In the genomic region with DNA sequence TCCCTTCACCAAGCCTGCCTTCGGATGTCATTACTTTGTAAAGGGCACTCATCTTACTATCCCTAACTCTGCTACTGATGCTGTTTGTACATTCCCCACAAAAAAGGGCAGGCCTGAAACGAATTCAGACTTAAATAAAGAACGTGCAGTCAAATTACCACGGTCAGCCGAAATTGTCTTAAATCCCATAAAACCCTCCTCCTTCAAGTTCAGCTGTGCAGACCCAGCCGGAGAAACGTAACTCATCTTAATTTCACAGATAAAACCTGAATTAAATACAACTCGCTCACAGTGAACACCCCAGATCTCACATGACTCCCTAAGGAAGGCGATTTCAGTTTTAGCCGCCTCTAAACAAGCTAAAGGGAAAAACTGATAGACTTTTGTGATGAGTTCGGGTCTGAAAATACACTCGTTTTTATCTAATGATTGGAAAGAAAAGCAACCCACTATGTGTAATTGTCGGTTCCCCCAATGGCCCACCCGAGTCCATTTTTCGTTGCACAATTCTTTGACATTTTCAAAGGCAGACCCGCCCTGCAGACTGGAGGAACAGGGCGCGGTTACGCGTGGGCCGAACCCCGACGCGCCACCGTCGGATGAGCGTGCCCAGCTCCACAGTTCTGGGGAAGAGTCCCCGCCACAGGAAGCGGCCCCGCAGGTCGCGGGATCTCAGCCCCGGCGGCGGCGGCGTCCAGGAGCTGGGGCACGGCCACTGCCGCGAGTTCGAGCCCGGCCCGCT, we compare ENCODE assay signal across 8 mouse cellular contexts. TPM values are rescaled to one million over a fixed set of nuclear protein-coding genes. Genes with fewer than 3 reads are reported as not detected.
DNase-seq lines count a peak whose midpoint lies in the region; ATAC-seq and TF ChIP-seq lines count a peak whose summit lies in the region.

No protein-coding gene starts in this region.

- peak overlapping the region; percentile 93 for H3K4me3 ChIP-seq in lung, embryonic 14.5 days (ENCODE audit: low read depth, low read length)
- peak overlapping the region; percentile 86 for H3K4me3 ChIP-seq in embryonic facial prominence, embryonic 12.5 days
- peak overlapping the region; percentile 92 for H3K4me3 ChIP-seq in intestine, embryonic 14.5 days (ENCODE audit: low read depth, low read length)
- H3K4me3 ChIP-seq in midbrain, embryonic 14.5 days (replicated peaks; ENCODE audit: low read depth, low read length): peak overlapping the region; percentile 76

- TF ChIP-seq CTCF in lung, embryonic 14.5 days (IDR thresholded peaks at IDR 0.05; ENCODE audit: low read depth): no peak

- peak overlapping the region; percentile 94 for H3K27ac ChIP-seq in lung, embryonic 14.5 days (ENCODE audit: low read depth)
- H3K27ac ChIP-seq in embryonic facial prominence, embryonic 12.5 days: peak overlapping the region; percentile 91
- H3K27ac ChIP-seq in intestine, embryonic 14.5 days (ENCODE audit: low read depth): peak overlapping the region; percentile 86
- peak overlapping the region; percentile 83 for H3K27ac ChIP-seq in midbrain, embryonic 14.5 days (replicated peaks; ENCODE audit: low read depth, low read length)

- H3K9me3 ChIP-seq in lung, embryonic 14.5 days (ENCODE audit: low read depth, low read length): no peaks in the 10 kb centered on the region
- no peaks in the 10 kb centered on the region for H3K9me3 ChIP-seq in embryonic facial prominence, embryonic 12.5 days
- H3K9me3 ChIP-seq in intestine, embryonic 14.5 days (ENCODE audit: control insufficient read depth, low read length): no peaks in the 10 kb centered on the region
- H3K9me3 ChIP-seq in midbrain, embryonic 14.5 days (ENCODE audit: control insufficient read depth, low read length): no peaks in the 10 kb centered on the region

- H3K9ac ChIP-seq in lung, embryonic 14.5 days: peak overlapping the region; percentile 87
- peak overlapping the region; percentile 94 for H3K9ac ChIP-seq in embryonic facial prominence, embryonic 12.5 days
- H3K9ac ChIP-seq in intestine, embryonic 14.5 days (ENCODE audit: low read length): peak overlapping the region; percentile 90
- H3K9ac ChIP-seq in midbrain, embryonic 14.5 days (replicated peaks; ENCODE audit: low read length): peak overlapping the region; percentile 75

- WGBS in lung, embryonic 14.5 days: 1% methylated on average over 43 of the region's 43 CpGs
- 1% methylated on average over 43 of the region's 43 CpGs for WGBS in embryonic facial prominence, embryonic 12.5 days
- 1% methylated on average over 43 of the region's 43 CpGs for WGBS in intestine, embryonic 14.5 days
- WGBS in midbrain, embryonic 14.5 days: under 1% methylated on average over 43 of the region's 43 CpGs

- H3K4me2 ChIP-seq in lung, embryonic 14.5 days: peak overlapping the region; percentile 75
- H3K4me2 ChIP-seq in embryonic facial prominence, embryonic 12.5 days (replicated peaks): peak overlapping the region; percentile 54
- H3K4me2 ChIP-seq in intestine, embryonic 14.5 days (ENCODE audit: low read length): peak overlapping the region; percentile 85
- peak overlapping the region; percentile 58 for H3K4me2 ChIP-seq in midbrain, embryonic 14.5 days (ENCODE audit: low read length)

- ATAC-seq in lung, embryonic 14.5 days (ENCODE audit: insufficient read depth): peak; percentile 75
- peak; percentile 24; the same call in 1 of the 2 replicates for ATAC-seq in embryonic facial prominence, embryonic 12.5 days (ENCODE audit: insufficient number of reproducible peaks, insufficient read depth, low FRiP score, low TSS enrichment)
- peak; percentile 65 for ATAC-seq in intestine, embryonic 14.5 days (replicated peaks; ENCODE audit: low FRiP score, low TSS enrichment, low read depth)
- ATAC-seq in midbrain, embryonic 14.5 days (ENCODE audit: low FRiP score, low TSS enrichment): peak; percentile 70

- peaks cover 16% of the 10 kb centered on the region for H3K36me3 ChIP-seq in lung, embryonic 14.5 days (ENCODE audit: insufficient read depth)
- peaks cover 19% of the 10 kb centered on the region for H3K36me3 ChIP-seq in embryonic facial prominence, embryonic 12.5 days
- peaks cover 15% of the 10 kb centered on the region for H3K36me3 ChIP-seq in intestine, embryonic 14.5 days (ENCODE audit: control insufficient read depth, insufficient read depth, low read length)
- H3K36me3 ChIP-seq in midbrain, embryonic 14.5 days (ENCODE audit: control insufficient read depth, insufficient read depth, low read length): peaks cover 18% of the 10 kb centered on the region

- no peaks in the 10 kb centered on the region for H3K4me1 ChIP-seq in lung, embryonic 14.5 days (ENCODE audit: insufficient read depth)
- H3K4me1 ChIP-seq in embryonic facial prominence, embryonic 12.5 days: peaks cover 8% of the 10 kb centered on the region; the same call in 1 of the 2 replicates
- H3K4me1 ChIP-seq in intestine, embryonic 14.5 days (replicated peaks; ENCODE audit: control insufficient read depth, insufficient read depth, low read length): peaks cover 9% of the 10 kb centered on the region
- H3K4me1 ChIP-seq in midbrain, embryonic 14.5 days (ENCODE audit: control insufficient read depth, insufficient read depth, low read length): no peaks in the 10 kb centered on the region

- peak; percentile 5 for DNase-seq in lung, embryonic 14.5 days
- DNase-seq in lung, postnatal 4 days: no peak
- DNase-seq in intestine, embryonic 14.5 days (ENCODE audit: low spot score): no peak
- DNase-seq in midbrain, embryonic 14.5 days: no peak
- no peak for DNase-seq in adrenal gland, postnatal 14 days
- DNase-seq in cerebellum, adult 11-12 months: no peak
- DNase-seq in spleen, postnatal 4 days (ENCODE audit: low spot score in 2 of 2): no peak

- no peaks in the 10 kb centered on the region for H3K27me3 ChIP-seq in lung, embryonic 14.5 days (ENCODE audit: insufficient read depth, low read length)
- no peaks in the 10 kb centered on the region for H3K27me3 ChIP-seq in embryonic facial prominence, embryonic 12.5 days
- H3K27me3 ChIP-seq in intestine, embryonic 14.5 days (replicated peaks; ENCODE audit: control insufficient read depth, insufficient read depth, low read length): no peaks in the 10 kb centered on the region
- H3K27me3 ChIP-seq in midbrain, embryonic 14.5 days (ENCODE audit: control insufficient read depth, insufficient read depth, low read length): 0 out of 2 replicates have a peak, but pooled peaks cover 5% of the 10 kb centered on the region

RNA-seq across cellular contexts. Expression of gene Tmem50a, which starts 0.5 kb away (rescaled TPM):
- polyA plus RNA-seq in lung, embryonic 14.5 days (2014; fragmentation: Nextera tagmentation; extraction: Ambion mirVana): 151 and 155 TPM in 2 replicates
- 160 and 161 TPM in 2 replicates for polyA plus RNA-seq in embryonic facial prominence, embryonic 12.5 days (2016; fragmentation: Nextera tagmentation; extraction: Ambion mirVana)
- 152 and 159 TPM in 2 replicates for polyA plus RNA-seq in intestine, embryonic 14.5 days (2014; fragmentation: Nextera tagmentation; extraction: Ambion mirVana)
- polyA plus RNA-seq in midbrain, embryonic 14.5 days (2014; fragmentation: Nextera tagmentation; extraction: Ambion mirVana): 196 and 210 TPM in 2 replicates
- total RNA-seq in adrenal gland, postnatal 14 days (2021): 215 and 225 TPM in 2 replicates

RNA-seq across cellular contexts. Expression of gene Rsrp1, which starts 9.1 kb away (rescaled TPM):
- 341 and 344 TPM in 2 replicates for polyA plus RNA-seq in lung, embryonic 14.5 days (2014; fragmentation: Nextera tagmentation; extraction: Ambion mirVana)
- polyA plus RNA-seq in embryonic facial prominence, embryonic 12.5 days (2016; fragmentation: Nextera tagmentation; extraction: Ambion mirVana): 496 and 536 TPM in 2 replicates
- 400 and 437 TPM in 2 replicates for polyA plus RNA-seq in intestine, embryonic 14.5 days (2014; fragmentation: Nextera tagmentation; extraction: Ambion mirVana)
- polyA plus RNA-seq in midbrain, embryonic 14.5 days (2014; fragmentation: Nextera tagmentation; extraction: Ambion mirVana): 526 and 563 TPM in 2 replicates
- total RNA-seq in adrenal gland, postnatal 14 days (2021): 394 and 402 TPM in 2 replicates

RNA-seq across cellular contexts. Expression of gene Syf2, which starts 16.4 kb away (rescaled TPM):
- polyA plus RNA-seq in lung, embryonic 14.5 days (2014; fragmentation: Nextera tagmentation; extraction: Ambion mirVana): 59.6 and 63.2 TPM in 2 replicates
- 75.3 and 77.2 TPM in 2 replicates for polyA plus RNA-seq in embryonic facial prominence, embryonic 12.5 days (2016; fragmentation: Nextera tagmentation; extraction: Ambion mirVana)
- 62.4 and 63.0 TPM in 2 replicates for polyA plus RNA-seq in intestine, embryonic 14.5 days (2014; fragmentation: Nextera tagmentation; extraction: Ambion mirVana)
- polyA plus RNA-seq in midbrain, embryonic 14.5 days (2014; fragmentation: Nextera tagmentation; extraction: Ambion mirVana): 53.4 and 61.2 TPM in 2 replicates
- 81.4 and 90.5 TPM in 2 replicates for total RNA-seq in adrenal gland, postnatal 14 days (2021)

RNA-seq across cellular contexts. Expression of gene Rhd, which starts 50.0 kb away (rescaled TPM):
- 1.6 and 1.7 TPM in 2 replicates for polyA plus RNA-seq in lung, embryonic 14.5 days (2014; fragmentation: Nextera tagmentation; extraction: Ambion mirVana)
- 6.8 and 8.5 TPM in 2 replicates for polyA plus RNA-seq in embryonic facial prominence, embryonic 12.5 days (2016; fragmentation: Nextera tagmentation; extraction: Ambion mirVana)
- 0.89 and 1.1 TPM in 2 replicates for polyA plus RNA-seq in intestine, embryonic 14.5 days (2014; fragmentation: Nextera tagmentation; extraction: Ambion mirVana)
- polyA plus RNA-seq in midbrain, embryonic 14.5 days (2014; fragmentation: Nextera tagmentation; extraction: Ambion mirVana): 0.54 and 0.61 TPM in 2 replicates
- 1.1 and 8.4 TPM in 2 replicates for total RNA-seq in adrenal gland, postnatal 14 days (2021)

Comparison
In these comparisons a context has a peak if more than half of its experiments do, and no peak if none do; other contexts are left out.
1. ATAC-seq: peak in every context shown above with its lines; median percentile 75 in lung, embryonic 14.5 days; 70 in midbrain, embryonic 14.5 days; 65 in intestine, embryonic 14.5 days; 24 in embryonic facial prominence, embryonic 12.5 days.